Mouse (Mus musculus) erythroblast, embryonic 14.5 days (primary cell): Measurements from ENCODE around the gene B4galt5. TPM values are rescaled to one million over a fixed set of nuclear protein-coding genes. Genes with fewer than 3 reads are reported as not detected.

ENCODE experiments used
- H3K27me3 ChIP-seq: 2 replicates; pipeline ENCODE4 v1.6.1; 2012; ENCODE audit warnings: inconsistent platforms; ENCODE audit not compliant: control insufficient read depth
- H3K36me3 ChIP-seq: 2 replicates; pipeline ENCODE4 v1.6.1; 2012; ENCODE audit warnings: mild to moderate bottlenecking, inconsistent platforms; ENCODE audit not compliant: control insufficient read depth
- H3K4me1 ChIP-seq: 2 replicates; pipeline ENCODE4 v1.6.1; 2012; ENCODE audit warnings: inconsistent platforms; ENCODE audit not compliant: control insufficient read depth
- H3K4me3 ChIP-seq: replicated peaks from 2 replicates; pipeline ENCODE3; 2012; ENCODE audit warnings: moderate library complexity, mild to moderate bottlenecking, inconsistent platforms
- H3K9me3 ChIP-seq: 2 replicates; pipeline ENCODE4 v1.6.1; 2012; ENCODE audit warnings: low read length, inconsistent platforms, mixed read lengths; ENCODE audit not compliant: control insufficient read depth
- GATA1 ChIP-seq: IDR thresholded peaks from 2 replicates; pipeline ENCODE4 v1.6.1; 2012; ENCODE audit warnings: low read length, inconsistent platforms, mixed read lengths
- TAL1 ChIP-seq: IDR thresholded peaks from 3 replicates; pipeline ENCODE4 v1.6.1; 2012; ENCODE audit warnings: low read length, inconsistent platforms, mixed read lengths
- polyA plus RNA-seq: library from polyadenylated mRNA; stranded (reverse); fragments of >175 nt; gene quantifications from 2 replicates; pipeline ENCODE4 v1.2.3, GENCODE M21; 2012

B4galt5 gene
- polyA plus RNA-seq, 1 experiment, result 0.28 TPM

GRCm38 (mm10) chr2:167250003-167250735 is 98.8 kb downstream of the B4galt5 start:
- no peak for TF ChIP-seq GATA1
- TF ChIP-seq TAL1, result no peak
- Histone ChIP-seq H3K9me3 (no peaks in the 10 kb centered on the region), H3K27me3 (no peaks in the 10 kb centered on the region), H3K36me3 (no peaks in the 10 kb centered on the region), H3K4me1 (no peaks in the 10 kb centered on the region), H3K4me3 (no peak overlapping the region)

GRCm38 (mm10) chr2:167249591-167249990 is 99.4 kb downstream of the B4galt5 start:
- H3K36me3 ChIP-seq, result no peaks in the 10 kb centered on the region
- TF ChIP-seq GATA1, result no peak
- TF ChIP-seq TAL1, result no peak
- peaks cover 5% of the 10 kb centered on the region for H3K9me3 ChIP-seq
- H3K4me1 ChIP-seq, result no peaks in the 10 kb centered on the region
- no peak overlapping the region for H3K4me3 ChIP-seq
- H3K27me3 ChIP-seq, result no peaks in the 10 kb centered on the region

Other genes starting within 250 kb of the B4galt5 start
- not detected in 2 replicates for gene Kcnb1, start 159.0 kb downstream of the B4galt5 start, polyA plus RNA-seq
- gene Ptgis, start 108.6 kb downstream of the B4galt5 start, polyA plus RNA-seq, result not detected in 2 replicates
- gene Slc9a8, start 72.5 kb upstream of the B4galt5 start, polyA plus RNA-seq, result 0.95 and 1.2 TPM in 2 replicates
- gene Rnf114, start 143.5 kb upstream of the B4galt5 start, polyA plus RNA-seq, result 0.77 and 0.89 TPM in 2 replicates
- 2.4 and 2.5 TPM in 2 replicates for gene Spata2, start 143.7 kb upstream of the B4galt5 start, polyA plus RNA-seq
- gene Snai1, start 189.0 kb upstream of the B4galt5 start, polyA plus RNA-seq, result 0.07 TPM in 1 of 2 replicates, not detected in the other